Mouse (Mus musculus) C2C12 (cell line): ENCODE results near the gene Arf1. TPM values are rescaled to one million over a fixed set of nuclear protein-coding genes. Genes with fewer than 3 reads are reported as not detected.

Experiments
- H3K27me3 ChIP-seq: one replicate; pipeline ENCODE4 v1.6.1; 2011; ENCODE audit not compliant: control insufficient read depth, insufficient read depth, insufficient read length
- H3K36me3 ChIP-seq: one replicate; pipeline ENCODE4 v1.6.1; 2011; ENCODE audit not compliant: control insufficient read depth, insufficient read depth
- H3K4me3 ChIP-seq: one replicate; pipeline ENCODE4 v1.5.1; 2011; ENCODE audit warnings: mild to moderate bottlenecking, control low read depth; ENCODE audit not compliant: poor library complexity, insufficient read depth, severe bottlenecking
- H3K79me2 ChIP-seq: one replicate; pipeline ENCODE4 v1.6.1; 2011; ENCODE audit not compliant: control insufficient read depth, insufficient read depth
- H3K79me3 ChIP-seq: one replicate; pipeline ENCODE4 v1.6.1; 2011; ENCODE audit warnings: low read depth, control low read depth
- H3ac ChIP-seq: one replicate; pipeline ENCODE3; 2011; ENCODE audit warnings: low read depth; ENCODE audit not compliant: control insufficient read depth, insufficient read length
- CEBPB ChIP-seq: IDR thresholded peaks from one replicate; pipeline ENCODE4 v1.6.1; 2011; ENCODE audit warnings: low read depth, mild to moderate bottlenecking, control low read depth, moderate library complexity
- CTCF ChIP-seq: IDR thresholded peaks from one replicate; pipeline ENCODE4 v1.5.1; 2011; ENCODE audit not compliant: control insufficient read depth, insufficient read depth, insufficient read length
- FOSL1 ChIP-seq: IDR thresholded peaks from one replicate; pipeline ENCODE4 v1.8.0; 2011; ENCODE audit warnings: mild to moderate bottlenecking, low read length; ENCODE audit not compliant: poor library complexity, insufficient read depth, severe bottlenecking
- MAX ChIP-seq: IDR thresholded peaks from one replicate; pipeline ENCODE4 v1.6.1; 2011; ENCODE audit warnings: mild to moderate bottlenecking, control low read depth
- MYOD1 ChIP-seq: IDR thresholded peaks from one replicate; pipeline ENCODE4 v1.6.1; 2011; ENCODE audit warnings: low read depth; ENCODE audit not compliant: control insufficient read depth, insufficient read length
- MYOG ChIP-seq: IDR thresholded peaks from one replicate; pipeline ENCODE4 v1.6.1; 2011; ENCODE audit not compliant: control insufficient read depth, insufficient read length; ENCODE audit errors: extremely low read depth
- USF1 ChIP-seq: IDR thresholded peaks from one replicate; pipeline ENCODE4 v1.6.1; 2011; ENCODE audit warnings: low read depth, mild to moderate bottlenecking, control low read depth, moderate library complexity
- polyA plus RNA-seq: library from polyadenylated mRNA; unstranded; fragments of >200 nt; fragmentation: generic; extraction: Trizol; gene quantifications from one replicate; pipeline ENCODE4 v1.2.1, GENCODE M21; 2012; ENCODE audit warnings: missing spikeins

Gene Arf1
- polyA plus RNA-seq, 1 experiment: 636 TPM

- TF ChIP-seq FOSL1 (no peak), MYOG (no peak), CEBPB (no peak), USF1 (no peak), MYOD1 (no peak), CTCF (no peak), MAX (no peak)
- Histone ChIP-seq H3K79me2 (no peaks in the 10 kb centered on the region), H3ac (no peak overlapping the region), H3K79me3 (no peaks in the 10 kb centered on the region), H3K27me3 (peaks cover 69% of the 10 kb centered on the region), H3K36me3 (no peaks in the 10 kb centered on the region), H3K4me3 (no peak overlapping the region)
Measured at GRCm38 (mm10) chr11:59264593-59264992, 36.5 kb upstream of the Arf1 start.

- H3K79me2 ChIP-seq: no peaks in the 10 kb centered on the region
- H3K4me3 ChIP-seq: no peak overlapping the region
- TF ChIP-seq CTCF: no peak
- no peak for TF ChIP-seq CEBPB
- no peak for TF ChIP-seq MYOG
- TF ChIP-seq USF1: no peak
- no peak for TF ChIP-seq MYOD1
- TF ChIP-seq FOSL1: no peak
- TF ChIP-seq MAX: no peak
- H3ac ChIP-seq: no peak overlapping the region
- peaks cover 69% of the 10 kb centered on the region for H3K27me3 ChIP-seq
- H3K79me3 ChIP-seq: no peaks in the 10 kb centered on the region
- no peaks in the 10 kb centered on the region for H3K36me3 ChIP-seq
Measured at GRCm38 (mm10) chr11:59263870-59264563, 35.9 kb upstream of the Arf1 start.

- no peak overlapping the region for H3K4me3 ChIP-seq
- H3ac ChIP-seq: no peak overlapping the region
- no peaks in the 10 kb centered on the region for H3K79me3 ChIP-seq
- H3K27me3 ChIP-seq: peaks cover 82% of the 10 kb centered on the region
- H3K36me3 ChIP-seq: no peaks in the 10 kb centered on the region
- no peak for TF ChIP-seq CTCF
- no peak for TF ChIP-seq MYOD1
- TF ChIP-seq MAX: no peak
- TF ChIP-seq CEBPB: no peak
- TF ChIP-seq FOSL1: no peak
- TF ChIP-seq USF1: no peak
- TF ChIP-seq MYOG: no peak
- H3K79me2 ChIP-seq: no peaks in the 10 kb centered on the region
Measured at GRCm38 (mm10) chr11:59262308-59262707, 34.2 kb upstream of the Arf1 start.

GRCm38 (mm10) chr11:59260706-59261493 is 32.8 kb upstream of the Arf1 start:
- H3K27me3 ChIP-seq: peaks cover 84% of the 10 kb centered on the region
- H3ac ChIP-seq: no peak overlapping the region
- no peaks in the 10 kb centered on the region for H3K79me2 ChIP-seq
- H3K4me3 ChIP-seq: no peak overlapping the region
- no peak for TF ChIP-seq MYOD1
- no peaks in the 10 kb centered on the region for H3K36me3 ChIP-seq
- H3K79me3 ChIP-seq: no peaks in the 10 kb centered on the region

GRCm38 (mm10) chr11:59259647-59260046 is 31.6 kb upstream of the Arf1 start:
- Histone ChIP-seq H3K79me2 (no peaks in the 10 kb centered on the region), H3K27me3 (peaks cover 75% of the 10 kb centered on the region), H3K79me3 (no peaks in the 10 kb centered on the region), H3K36me3 (no peaks in the 10 kb centered on the region), H3ac (no peak overlapping the region), H3K4me3 (no peak overlapping the region)
- no peak for TF ChIP-seq MYOD1
- TF ChIP-seq FOSL1: no peak
- TF ChIP-seq MYOG: no peak
- no peak for TF ChIP-seq CEBPB
- no peak for TF ChIP-seq USF1
- no peak for TF ChIP-seq CTCF
- no peak for TF ChIP-seq MAX

- Histone ChIP-seq H3ac (no peak overlapping the region), H3K36me3 (no peaks in the 10 kb centered on the region), H3K4me3 (no peak overlapping the region), H3K79me2 (no peaks in the 10 kb centered on the region), H3K27me3 (peaks cover 86% of the 10 kb centered on the region), H3K79me3 (no peaks in the 10 kb centered on the region)
- no peak for TF ChIP-seq FOSL1
- no peak for TF ChIP-seq MYOD1
- TF ChIP-seq CTCF: no peak
- TF ChIP-seq MAX: no peak
- no peak for TF ChIP-seq USF1
Measured at GRCm38 (mm10) chr11:59248101-59248500, 20.0 kb upstream of the Arf1 start.
